Mouse (Mus musculus) liver, embryonic 14.5 days (tissue): ENCODE measurements around the gene Acaa1a.

Experiments used
- CTCF ChIP-seq: IDR thresholded peaks from 2 replicates; pipeline ENCODE4 v1.5.1; 2016; ENCODE audit warnings: antibody characterized with exemption, low read depth, control low read depth
- EP300 ChIP-seq: IDR thresholded peaks from 2 replicates; pipeline ENCODE4 v1.6.1; 2016; ENCODE audit warnings: antibody characterized with exemption, low read depth

DNA sequence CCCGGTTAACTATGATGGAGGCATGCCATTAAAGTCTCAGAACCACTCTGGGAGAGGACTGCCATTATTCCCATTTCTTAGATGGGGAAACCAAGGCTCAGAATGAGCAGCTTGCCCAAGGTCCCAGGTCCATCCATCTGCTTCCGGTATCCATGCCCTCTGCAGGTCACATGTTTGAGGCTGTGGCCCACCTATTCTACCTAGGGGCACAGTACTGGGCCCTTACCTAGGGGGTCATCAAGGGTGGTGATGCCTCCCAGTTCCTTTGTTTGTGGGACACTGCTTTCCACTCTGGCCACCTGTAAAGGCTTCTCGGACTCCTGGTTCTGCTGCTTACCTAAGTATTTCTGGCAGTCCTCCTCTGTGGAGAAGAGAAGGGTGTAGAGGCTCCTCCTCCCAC lies 1.1 kb upstream of the Acaa1a start:
- TF ChIP-seq EP300 (no peak), CTCF (no peak)
